Comparison of ENCODE assay signal across 28 mouse cellular contexts in the genomic region with DNA sequence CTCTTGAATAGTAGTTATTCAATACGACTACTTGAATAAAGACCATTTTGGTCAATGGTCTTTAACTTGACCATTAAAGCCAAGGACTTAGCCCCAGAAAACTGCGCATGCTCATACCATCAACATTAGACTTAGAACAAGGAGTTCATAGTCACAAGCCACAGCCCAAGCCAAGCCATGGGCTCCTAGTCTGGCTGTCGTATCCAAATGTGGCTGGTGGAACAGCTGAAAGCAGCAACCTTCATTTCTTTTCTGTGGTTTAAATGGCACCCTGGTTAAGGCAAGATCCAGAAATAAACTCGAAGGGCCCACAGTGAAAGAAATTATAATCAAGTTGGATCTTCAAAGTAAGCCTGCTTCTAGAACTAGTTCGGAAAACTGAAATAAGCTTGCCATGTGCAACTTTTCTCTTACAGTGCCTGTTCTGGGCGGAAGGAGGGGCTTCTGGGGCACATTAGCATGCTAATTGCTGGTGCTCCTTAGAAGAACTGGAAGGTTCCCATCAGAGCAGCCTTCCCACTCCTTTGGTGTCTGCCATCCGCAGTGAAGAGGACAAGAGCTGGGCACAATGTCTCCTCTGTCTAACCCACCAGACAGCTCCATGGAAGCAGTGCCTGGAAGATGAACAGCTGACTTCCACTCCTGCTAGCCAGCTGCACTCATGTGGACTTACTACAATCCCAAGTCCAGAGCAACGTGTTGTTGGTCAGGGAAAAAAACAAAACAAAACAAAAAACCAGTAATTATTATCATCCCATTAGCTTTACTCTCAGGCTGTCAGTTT. TPM values are rescaled to one million over a fixed set of nuclear protein-coding genes. Genes with fewer than 3 reads are reported as not detected.
A peak's percentile ranks its signal among the peaks of the same experiment; 100 is the strongest.
DNase-seq lines count a peak whose midpoint lies in the region; TF ChIP-seq lines count a peak whose summit lies in the region.
"Had no signal": no experiment of that assay in that cellular context is flagged by ENCODE, and none has a peak within 500 bp of the region (broad histone marks: within the 10 kb centered on the region; RNA-seq: fewer than 3 reads in every experiment).

No protein-coding gene starts in this region.

- no peaks in the 10 kb centered on the region for H3K9me3 ChIP-seq in limb, embryonic 10.5 days (replicated peaks)
- H3K9me3 ChIP-seq: forebrain, embryonic 10.5 days; heart, embryonic 13.5 days; hindbrain, embryonic 13.5 days; liver, embryonic 15.5 days; lung, embryonic 15.5 days; neural tube, embryonic 15.5 days had no signal

- no peaks in the 10 kb centered on the region for H3K36me3 ChIP-seq in limb, embryonic 10.5 days
- H3K36me3 ChIP-seq: forebrain, embryonic 10.5 days; heart, embryonic 13.5 days; hindbrain, embryonic 13.5 days; liver, embryonic 15.5 days; lung, embryonic 15.5 days; neural tube, embryonic 15.5 days had no signal

- H3K4me3 ChIP-seq in limb, embryonic 10.5 days = no peak overlapping the region
- H3K4me3 ChIP-seq: forebrain, embryonic 10.5 days; heart, embryonic 13.5 days; hindbrain, embryonic 13.5 days; liver, embryonic 15.5 days; lung, embryonic 15.5 days; megakaryocyte, embryonic 14.5 days; neural tube, embryonic 15.5 days had no signal

- H3K4me1 ChIP-seq in limb, embryonic 10.5 days = peaks cover 11% of the 10 kb centered on the region
- H3K4me1 ChIP-seq: forebrain, embryonic 10.5 days; hindbrain, embryonic 13.5 days; liver, embryonic 15.5 days; lung, embryonic 15.5 days; neural tube, embryonic 15.5 days had no signal

- TF ChIP-seq POLR2A in brain, embryonic 14.5 days (IDR thresholded peaks at IDR 0.05; ENCODE audit: borderline replicate concordance, extremely low read depth, insufficient read depth, insufficient read length, poor library complexity, severe bottlenecking) = no peak

- H3K27me3 ChIP-seq in limb, embryonic 10.5 days (ENCODE audit: low read depth, poor library complexity, severe bottlenecking) = no peaks in the 10 kb centered on the region
- H3K27me3 ChIP-seq: heart, embryonic 13.5 days; hindbrain, embryonic 13.5 days; liver, embryonic 15.5 days; lung, embryonic 15.5 days; neural tube, embryonic 15.5 days had no signal

- no peak for TF ChIP-seq CTCF in brain, embryonic 14.5 days (IDR thresholded peaks at IDR 0.05; ENCODE audit: borderline replicate concordance, extremely low read depth, insufficient read depth, insufficient read length)

- H3K27ac ChIP-seq in limb, embryonic 10.5 days = no peak overlapping the region
- H3K27ac ChIP-seq: forebrain, embryonic 10.5 days; heart, embryonic 13.5 days; hindbrain, embryonic 13.5 days; liver, embryonic 15.5 days; lung, embryonic 15.5 days; neural tube, embryonic 15.5 days had no signal

- WGBS in limb, embryonic 10.5 days = 86% methylated on average over 8 of the region's 8 CpGs

- DNase-seq in frontal cortex, postnatal 10 days (ENCODE audit: low spot score in 2 of 2) = peak; percentile 21 to 36
- no peak for DNase-seq in frontal cortex, adult 2 months (ENCODE audit: extremely low spot score in 1 of 2, low spot score in 1 of 2)
- DNase-seq in layer of hippocampus, adult 8-10 months (ENCODE audit: low spot score in 2 of 2) = peak; percentile 19 to 48
- no peak for DNase-seq in layer of hippocampus, postnatal 25 days (ENCODE audit: extremely low spot score in 1 of 2, low spot score in 1 of 2)
- DNase-seq in brain, adult 2 months (ENCODE audit: low read depth, low spot score) = peak; percentile 26
- DNase-seq in brain, embryonic 14.5 days (ENCODE audit: low read depth) = peak; percentile 8
- no peak for DNase-seq in limb, embryonic 10.5 days (ENCODE audit: low spot score)
- DNase-seq: adrenal gland, adult 2 months; cerebellum, adult 8-10 months; gastrocnemius, postnatal 10 days; heart, adult 11 months; heart, postnatal 14 days; kidney, adult 9 months; kidney, postnatal 14 days; liver; lung, postnatal 36 days; midbrain, embryonic 14.5 days; thymus, adult 18-20 months; thymus, postnatal 4 days had no signal

RNA-seq across cellular contexts. Expression of a gene that starts 23.0 kb away (rescaled TPM):
- polyA plus RNA-seq in frontal cortex, adult 2 months (2012; rRNA removed) = 1.2 and 1.7 TPM in 2 replicates
- total RNA-seq in layer of hippocampus, adult 8-10 months (2022) = 1 to 10 TPM; 1.4 to 1.7 (median 1.6) TPM
- 1 to 10 TPM; 1.2 to 1.7 TPM for total RNA-seq in layer of hippocampus, postnatal 25 days (2021)
- polyA plus RNA-seq in brain, embryonic 14.5 days (2012; rRNA removed) = 0.83 and 1.00 TPM in 2 replicates
- 0.95 and 5.5 TPM in 2 replicates for polyA plus RNA-seq in limb, embryonic 10.5 days (2016; fragmentation: Nextera tagmentation; extraction: Ambion mirVana)
- total RNA-seq: MEL had no signal
- polyA plus RNA-seq: C2C12 had no signal

RNA-seq across cellular contexts. Expression of a gene that starts 28.6 kb away (rescaled TPM):
- 76.4 and 78.9 TPM in 2 replicates for polyA plus RNA-seq in frontal cortex, adult 2 months (2012; rRNA removed)
- total RNA-seq in layer of hippocampus, adult 8-10 months (2022) = 10 to 100 TPM; 49.1 to 58.4 (median 53.4) TPM
- total RNA-seq in layer of hippocampus, postnatal 25 days (2021) = 10 to 100 TPM; 50.3 to 52.2 TPM
- 56.1 and 83.2 TPM in 2 replicates for polyA plus RNA-seq in brain, embryonic 14.5 days (2012; rRNA removed)
- polyA plus RNA-seq in limb, embryonic 10.5 days (2016; fragmentation: Nextera tagmentation; extraction: Ambion mirVana) = 70.5 and 97.8 TPM in 2 replicates
- total RNA-seq: MEL had no signal

Comparison
In these comparisons a context has a peak if more than half of its experiments do, and no peak if none do; other contexts are left out.
1. DNase-seq: peak in frontal cortex, postnatal 10 days (2 of 2), layer of hippocampus, adult 8-10 months (2 of 2), brain, adult 2 months (single experiment) and brain, embryonic 14.5 days (single experiment); none in frontal cortex, adult 2 months (0 of 2), layer of hippocampus, postnatal 25 days (0 of 2) and limb, embryonic 10.5 days (single experiment).